Mouse (Mus musculus) kidney, embryonic 15.5 days (tissue): ENCODE measurements at regions not wholly inside any gene's neighbourhood (a gene's known extent, or its start where the extent isn't known, plus 50 kb on each side); places are given as distances from the start of the nearest gene placed in this dataset.

Experiments
- ATAC-seq: fragments of 200-750 bp; cut with Nextera tagmentation; replicated peaks from 2 replicates; pipeline ENCODE4 v1.8.0; 2017; ENCODE audit warnings: moderate TSS enrichment; ENCODE audit not compliant: low FRiP score
- H3K27ac ChIP-seq: fragments of 300-500 bp; sonication (generic); 2 replicates; pipeline ENCODE4 v1.5.1; 2015; ENCODE audit warnings: mild to moderate bottlenecking, inconsistent platforms
- H3K27me3 ChIP-seq: fragments of 300-500 bp; sonication (generic); 2 replicates; pipeline ENCODE4 v1.6.1; 2015; ENCODE audit warnings: inconsistent platforms
- H3K36me3 ChIP-seq: fragments of 300-500 bp; sonication (generic); 2 replicates; pipeline ENCODE4 v1.6.1; 2015; ENCODE audit warnings: inconsistent platforms
- H3K4me1 ChIP-seq: fragments of 300-500 bp; sonication (generic); 2 replicates; pipeline ENCODE4 v1.6.1; 2015; ENCODE audit warnings: inconsistent platforms
- H3K4me2 ChIP-seq: fragments of 300-500 bp; sonication (generic); 2 replicates; pipeline ENCODE4 v1.6.1; 2015; ENCODE audit warnings: moderate library complexity, mild to moderate bottlenecking, inconsistent platforms
- H3K4me3 ChIP-seq: fragments of 300-500 bp; sonication (generic); replicated peaks from 2 replicates; pipeline ENCODE4 v1.5.1; 2015; ENCODE audit warnings: mild to moderate bottlenecking, inconsistent platforms
- H3K9ac ChIP-seq: fragments of 300-500 bp; sonication (generic); 2 replicates; pipeline ENCODE4 v1.6.1; 2015; ENCODE audit warnings: mild to moderate bottlenecking, inconsistent platforms
- H3K9me3 ChIP-seq: fragments of 300-500 bp; sonication (generic); replicated peaks from 2 replicates; pipeline ENCODE4 v1.6.1; 2016; ENCODE audit warnings: inconsistent platforms
- WGBS: fragments of 180-500 bp; shearing (Covaris S2); methylation state at CpG from one replicate; pipeline ENCODE4 v1.1.7; 2015; ENCODE audit warnings: mixed read lengths; 5-methylcytosine and 5-hydroxymethylcytosine counted together

- H3K9me3 ChIP-seq, result no peaks in the 10 kb centered on the region
- 83% methylated on average over 5 of the region's 5 CpGs for WGBS
- no peak overlapping the region for H3K9ac ChIP-seq
- no peaks in the 10 kb centered on the region for H3K36me3 ChIP-seq
- peaks cover 3% of the 10 kb centered on the region; the same call in 1 of the 2 replicates for H3K4me1 ChIP-seq
- H3K27me3 ChIP-seq, result no peaks in the 10 kb centered on the region
- H3K27ac ChIP-seq, result no peak overlapping the region
- ATAC-seq, result peak; percentile 57
- no peak overlapping the region for H3K4me2 ChIP-seq
- no peak overlapping the region for H3K4me3 ChIP-seq
These were observed 53.8 kb upstream of the Phc1 start for GRCm38 (mm10) chr6:122394160-122394559.

GRCm38 (mm10) chr6:122393231-122393881, 53.0 kb upstream of the Phc1 start:
- ATAC-seq, result peak; percentile 60; the same call in 1 of the 2 replicates
- H3K36me3 ChIP-seq, result no peaks in the 10 kb centered on the region
- 60% methylated on average over 19 of the region's 19 CpGs for WGBS
- no peak overlapping the region for H3K4me3 ChIP-seq
- H3K27ac ChIP-seq, result no peak overlapping the region
- H3K9ac ChIP-seq, result no peak overlapping the region
- H3K4me2 ChIP-seq, result no peak overlapping the region
- H3K9me3 ChIP-seq, result no peaks in the 10 kb centered on the region
- no peaks in the 10 kb centered on the region for H3K27me3 ChIP-seq
- peaks cover 3% of the 10 kb centered on the region; the same call in 1 of the 2 replicates for H3K4me1 ChIP-seq

DNA sequence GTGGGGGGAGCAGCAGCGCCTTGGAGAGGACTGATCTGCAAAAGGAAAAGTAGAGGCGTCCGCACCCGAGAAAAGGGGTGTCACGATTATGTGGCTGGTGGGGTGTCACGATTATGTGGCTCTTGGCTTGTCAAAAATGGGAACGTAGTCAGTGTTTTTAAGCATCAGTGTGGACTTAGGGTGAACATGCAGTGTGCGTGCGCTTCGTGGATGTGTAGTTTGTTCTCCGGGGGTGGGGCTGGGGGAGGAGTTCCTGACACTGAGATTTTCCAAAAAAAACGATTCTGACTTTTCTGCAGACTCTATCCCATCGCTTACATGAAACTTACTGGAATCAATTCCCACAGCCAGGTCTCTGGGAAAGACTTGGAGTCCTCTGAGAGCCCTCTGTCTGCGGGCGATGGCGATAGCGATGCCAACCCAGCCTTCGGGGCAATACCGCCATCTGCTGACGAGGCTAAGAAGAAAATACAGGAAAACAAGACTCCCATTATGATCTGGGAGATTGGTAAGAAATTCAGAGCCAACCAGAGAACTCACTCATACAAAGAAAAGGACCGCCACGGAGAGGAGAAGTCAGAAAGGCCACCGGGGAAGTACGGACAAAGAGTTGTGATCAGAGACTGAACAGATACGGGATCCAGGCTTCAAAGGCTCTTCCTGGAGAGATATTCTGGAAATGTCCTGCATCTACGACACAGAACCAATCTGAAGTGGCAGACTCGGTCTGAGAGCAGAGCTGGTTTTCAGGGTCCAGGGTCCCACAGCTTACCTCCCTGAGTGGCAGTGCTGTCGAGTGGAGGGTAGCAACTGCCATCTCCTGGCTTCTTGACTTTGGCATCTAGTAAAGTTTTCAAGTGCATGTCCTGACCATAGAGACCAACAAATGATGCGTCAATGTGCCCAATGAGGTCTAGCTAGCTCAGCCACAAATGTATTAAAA, 51.6 kb upstream of the Phc1 start:
- Histone ChIP-seq H3K9me3 (no peaks in the 10 kb centered on the region), H3K4me3 (no peak overlapping the region), H3K4me2 (peak overlapping the region; percentile 40), H3K36me3 (no peaks in the 10 kb centered on the region), H3K27me3 (no peaks in the 10 kb centered on the region), H3K9ac (no peak overlapping the region), H3K4me1 (peaks cover 3% of the 10 kb centered on the region; the same call in 1 of the 2 replicates), H3K27ac (no peak overlapping the region)
- ATAC-seq, result peak; percentile 73; the same call in 1 of the 2 replicates
- 39% methylated on average over 29 of the region's 29 CpGs for WGBS

DNA sequence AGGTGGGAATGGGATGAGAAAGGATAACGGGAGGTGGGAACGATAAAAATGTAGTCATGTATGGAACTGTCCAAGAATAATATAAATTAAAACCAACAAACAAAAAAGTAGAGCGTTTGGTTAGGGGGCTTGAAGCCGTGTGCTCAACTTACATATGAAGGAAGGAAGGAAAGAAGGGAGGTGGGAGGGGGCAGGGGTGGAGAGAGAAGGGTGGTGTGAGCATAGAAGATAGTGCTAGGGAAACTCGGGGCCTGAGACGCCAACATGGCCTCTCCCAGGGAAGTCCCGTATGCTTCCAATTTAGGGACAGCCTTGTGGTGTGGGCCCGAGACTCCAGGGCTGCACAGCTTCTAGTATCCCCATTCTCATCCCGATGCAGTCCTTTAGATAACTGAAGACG, 50.8 kb upstream of the Phc1 start:
- no peak overlapping the region for H3K4me2 ChIP-seq
- ATAC-seq, result no peak
- 85% methylated on average over 10 of the region's 10 CpGs for WGBS

DNA sequence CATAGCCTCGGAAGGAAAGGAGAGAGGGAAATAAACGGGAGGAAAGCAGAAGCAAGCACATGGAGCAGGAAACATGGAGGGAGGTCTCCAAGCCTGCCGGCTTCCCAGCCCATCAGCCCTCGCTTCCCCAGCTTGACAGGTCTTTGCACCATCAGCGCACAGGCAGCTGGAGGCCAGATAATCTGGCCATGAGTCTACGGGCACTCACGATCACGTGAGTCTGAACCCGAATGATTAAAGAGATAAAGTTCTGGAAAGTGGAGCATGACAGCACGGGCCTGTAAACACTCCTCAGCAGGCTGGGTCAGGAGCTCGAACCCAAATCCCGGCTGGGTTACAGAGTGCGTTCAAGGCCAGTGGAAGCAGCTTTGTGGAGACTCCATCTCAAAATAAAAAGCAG, 50.4 kb upstream of the Phc1 start:
- 74% methylated on average over 13 of the region's 13 CpGs for WGBS
- no peaks in the 10 kb centered on the region for H3K27me3 ChIP-seq
- ATAC-seq, result 0 out of 2 replicates have a peak, but pooled peaks have one; percentile 8

More for the DNA sequence above, 50.8 kb upstream of the Phc1 start:
- Histone ChIP-seq H3K9ac (no peak overlapping the region), H3K27ac (no peak overlapping the region), H3K9me3 (no peaks in the 10 kb centered on the region), H3K4me3 (no peak overlapping the region), H3K27me3 (no peaks in the 10 kb centered on the region), H3K4me1 (peaks cover 3% of the 10 kb centered on the region; the same call in 1 of the 2 replicates), H3K36me3 (no peaks in the 10 kb centered on the region)

More for the DNA sequence above, 50.4 kb upstream of the Phc1 start:
- Histone ChIP-seq H3K4me2 (no peak overlapping the region), H3K4me1 (peaks cover 3% of the 10 kb centered on the region; the same call in 1 of the 2 replicates), H3K27ac (no peak overlapping the region), H3K36me3 (no peaks in the 10 kb centered on the region), H3K9me3 (no peaks in the 10 kb centered on the region), H3K4me3 (no peak overlapping the region), H3K9ac (no peak overlapping the region)
